Mouse (Mus musculus) effector memory CD4-positive, alpha-beta T cell, adult 7 months (primary cell): ENCODE measurements around the gene Vsig10. TPM values are rescaled to one million over a fixed set of nuclear protein-coding genes. Genes with fewer than 3 reads are reported as not detected.

Experiments
- polyA plus RNA-seq: library from polyadenylated mRNA; unstranded; fragments of 100-300 nt; shearing (Covaris generic); gene quantifications from one replicate; pipeline ENCODE4 v1.2.1, GENCODE M21; 2017

Gene Vsig10
- 2.0 TPM for polyA plus RNA-seq

GRCm38 (mm10) chr5:117318741-117319629 is at the start of gene Vsig10:
Vsig10 (plus strand) TSS chr5:117319083.

GRCm38 (mm10) chr5:117286831-117287822 is 31.8 kb upstream of the Vsig10 start, which contains the start of gene Pebp1:
Pebp1 (minus strand) TSS chr5:117287625.

GRCm38 (mm10) chr5:117357129-117357477 is 38.2 kb downstream of the Vsig10 start, which contains the start of gene Wsb2:
Wsb2 (plus strand) TSS chr5:117357304.

GRCm38 (mm10) chr5:117388877-117389276 is 70.0 kb downstream of the Vsig10 start, which contains the start of gene Rfc5:
Rfc5 (minus strand) TSS chr5:117389047.

Other genes starting within 250 kb of the Vsig10 start
- gene Suds3, start 203.0 kb upstream of the Vsig10 start, polyA plus RNA-seq, result 71.1 TPM
- 108 TPM for gene Taok3, start 199.0 kb upstream of the Vsig10 start, polyA plus RNA-seq
- gene Pebp1, start 31.5 kb upstream of the Vsig10 start, polyA plus RNA-seq, result 158 TPM
- gene Wsb2, start 38.2 kb downstream of the Vsig10 start, polyA plus RNA-seq, result 48.2 TPM
- gene Rfc5, start 70.0 kb downstream of the Vsig10 start, polyA plus RNA-seq, result 16.5 TPM
- 0.17 TPM for gene Ksr2, start 94.9 kb downstream of the Vsig10 start, polyA plus RNA-seq